Mouse (Mus musculus) embryonic facial prominence, embryonic 14.5 days (tissue): ENCODE measurements around the gene Mok. TPM values are rescaled to one million over a fixed set of nuclear protein-coding genes. Genes with fewer than 3 reads are reported as not detected.

ENCODE experiments used
- ATAC-seq: fragments of 200-750 bp; cut with Nextera tagmentation; 2 replicates; pipeline ENCODE4 v1.8.0; 2017; ENCODE audit warnings: low read depth, moderate number of reproducible peaks, moderate TSS enrichment
- DNase-seq: peaks from one replicate; pipeline ENCODE4 v3.0.0-alpha.2; 2015; ENCODE audit warnings: low spot score
- H3K27ac ChIP-seq: fragments of 300-500 bp; sonication (generic); replicated peaks from 2 replicates; pipeline ENCODE4 v1.5.1; 2014; ENCODE audit warnings: low read depth, mild to moderate bottlenecking, low read length, moderate library complexity
- H3K27me3 ChIP-seq: fragments of 300-500 bp; sonication (generic); replicated peaks from 2 replicates; pipeline ENCODE4 v1.6.1; 2014; ENCODE audit warnings: low read length; ENCODE audit not compliant: control insufficient read depth, insufficient read depth
- H3K36me3 ChIP-seq: fragments of 300-500 bp; sonication (generic); 2 replicates; pipeline ENCODE4 v1.6.1; 2014; ENCODE audit warnings: low read length, mixed read lengths; ENCODE audit not compliant: control insufficient read depth, insufficient read depth
- H3K4me1 ChIP-seq: fragments of 300-500 bp; sonication (generic); 2 replicates; pipeline ENCODE4 v1.6.1; 2014; ENCODE audit warnings: antibody characterized with exemption, low read length; ENCODE audit not compliant: control insufficient read depth, insufficient read depth
- H3K4me2 ChIP-seq: fragments of 300-500 bp; sonication (generic); 2 replicates; pipeline ENCODE4 v1.6.1; 2014; ENCODE audit warnings: low read depth, mild to moderate bottlenecking, low read length, moderate library complexity, mixed read lengths
- H3K4me3 ChIP-seq: fragments of 300-500 bp; sonication (generic); 2 replicates; pipeline ENCODE4 v1.5.1; 2014; ENCODE audit warnings: low read depth, mild to moderate bottlenecking, low read length
- H3K9ac ChIP-seq: fragments of 300-500 bp; sonication (generic); 2 replicates; pipeline ENCODE4 v1.6.1; 2014; ENCODE audit warnings: low read depth, mild to moderate bottlenecking, low read length, moderate library complexity, mixed read lengths
- H3K9me3 ChIP-seq: fragments of 300-500 bp; sonication (generic); 2 replicates; pipeline ENCODE4 v1.6.1; 2016; ENCODE audit warnings: low read length; ENCODE audit not compliant: control insufficient read depth
- WGBS: fragments of 180-500 bp; shearing (Covaris S2); extraction: QIAGEN DNeasy Blood & Tissue Kit; methylation state at CpG from one replicate; pipeline ENCODE4 v1.1.7; 2014; 5-methylcytosine and 5-hydroxymethylcytosine counted together
- polyA plus RNA-seq: library from polyadenylated mRNA; unstranded; fragments of >200 nt; fragmentation: Nextera tagmentation; extraction: Ambion mirVana; gene quantifications from 2 replicates; pipeline ENCODE4 v1.2.1, GENCODE M21; 2014

Mok gene
- polyA plus RNA-seq, 1 experiment from 2014 or later = 6.1 TPM

GRCm38 (mm10) chr12:110844227-110845130 is 3.7 kb upstream of the Mok start:
- H3K4me3 ChIP-seq = peak overlapping the region; percentile 49
- H3K27ac ChIP-seq = peak overlapping the region; percentile 53
- H3K4me2 ChIP-seq = peak overlapping the region; percentile 74
- 0 out of 2 replicates have a peak, but pooled peaks cover 5% of the 10 kb centered on the region for H3K27me3 ChIP-seq
- ATAC-seq (peak; percentile 13; the same call in 1 of the 2 replicates), DNase-seq (no peak)
- H3K4me1 ChIP-seq = peaks cover 6% of the 10 kb centered on the region; the same call in 1 of the 2 replicates
- H3K36me3 ChIP-seq = no peaks in the 10 kb centered on the region
- peak overlapping the region; percentile 64 for H3K9ac ChIP-seq
- 1% methylated on average over 42 of the region's 42 CpGs for WGBS
- H3K9me3 ChIP-seq = no peaks in the 10 kb centered on the region

DNA sequence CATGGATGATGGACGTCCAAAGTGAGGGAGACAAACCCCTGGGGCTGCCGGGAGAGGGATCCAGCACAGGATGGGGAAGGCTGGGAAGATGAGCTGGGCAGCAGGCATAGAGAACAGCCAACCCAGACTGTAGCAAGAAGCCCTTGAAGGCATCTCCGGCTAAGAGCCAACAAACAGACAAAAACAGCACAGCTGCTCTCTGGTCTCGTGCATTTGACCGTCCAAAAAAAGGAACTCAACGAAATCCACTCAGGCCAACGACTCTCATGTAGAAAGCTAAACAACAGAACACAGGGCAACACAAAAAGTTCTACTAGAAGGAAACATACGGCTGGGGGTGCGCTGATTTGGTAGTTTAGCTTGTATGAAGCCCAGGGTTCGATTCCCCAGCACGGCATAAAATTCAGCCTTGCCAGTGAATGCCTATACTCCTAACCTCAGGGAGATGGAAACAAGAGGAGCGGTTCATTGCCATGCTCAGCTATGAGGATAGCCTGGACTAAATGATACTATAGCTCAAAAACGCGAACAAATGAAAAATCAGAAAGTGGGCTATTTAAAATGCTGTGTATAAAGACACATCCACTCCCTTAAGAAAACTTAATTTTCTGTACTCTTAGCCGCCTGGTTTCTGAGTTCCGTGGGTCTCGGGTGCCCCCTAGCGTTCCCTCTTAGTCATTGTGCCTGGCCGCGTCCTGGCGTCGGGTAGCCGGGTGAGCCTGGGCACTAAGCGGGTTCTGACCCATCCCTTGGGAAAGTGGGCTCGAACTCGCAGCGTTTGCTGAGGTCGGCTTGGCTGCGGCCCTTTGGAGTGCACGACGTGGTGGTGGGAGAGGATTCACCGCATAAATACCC is 2.7 kb upstream of the Mok start:
- Histone ChIP-seq H3K9ac (peak overlapping the region; percentile 64), H3K9me3 (no peaks in the 10 kb centered on the region), H3K27ac (no peak overlapping the region), H3K4me1 (peaks cover 6% of the 10 kb centered on the region; the same call in 1 of the 2 replicates), H3K36me3 (no peaks in the 10 kb centered on the region), H3K4me2 (peak overlapping the region; percentile 74), H3K4me3 (peak overlapping the region; percentile 49), H3K27me3 (0 out of 2 replicates have a peak, but pooled peaks cover 5% of the 10 kb centered on the region)
- DNase-seq (peak; percentile 77), ATAC-seq (no peak)
- WGBS = 20% methylated on average over 32 of the region's 32 CpGs

DNA sequence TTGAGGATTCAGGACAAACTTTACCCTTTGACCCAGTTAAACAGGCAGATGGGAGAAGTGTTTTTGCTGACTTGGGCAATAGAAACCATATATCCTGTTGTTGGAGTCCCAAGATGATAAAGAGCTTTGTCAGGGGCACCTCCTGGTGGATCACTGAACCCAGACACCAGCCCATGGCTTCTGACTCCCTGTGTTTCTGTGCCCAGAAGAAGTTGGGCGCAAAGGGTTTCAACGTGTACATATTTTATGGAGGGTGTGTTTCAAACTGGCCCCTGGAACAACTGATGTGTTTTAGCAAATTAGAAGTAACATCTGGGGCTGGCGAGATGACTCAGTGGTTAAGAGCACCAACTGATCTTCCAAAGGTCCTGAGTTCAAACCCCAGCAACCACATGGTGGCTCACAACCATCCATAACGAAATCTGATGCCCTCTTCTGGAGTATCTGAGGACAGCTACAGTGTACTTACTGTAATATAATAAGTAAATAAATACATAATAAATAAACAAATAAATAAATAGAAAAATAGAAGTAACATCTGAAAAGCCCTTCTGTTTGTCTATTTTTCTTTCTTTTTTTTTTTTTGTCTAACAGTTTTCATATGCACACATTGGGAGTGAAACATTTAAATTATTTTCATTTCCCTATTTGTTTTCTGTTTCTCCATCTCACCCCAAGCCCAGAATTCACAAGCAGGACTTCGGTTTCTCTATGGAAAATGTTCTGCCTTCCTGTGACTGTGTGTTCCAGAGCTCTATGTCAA is 1.2 kb upstream of the Mok start:
- peaks cover 11% of the 10 kb centered on the region for H3K4me1 ChIP-seq
- 0 out of 2 replicates have a peak, but pooled peaks cover 5% of the 10 kb centered on the region for H3K27me3 ChIP-seq
- H3K4me2 ChIP-seq = no peak overlapping the region
- no peak overlapping the region for H3K9ac ChIP-seq
- H3K36me3 ChIP-seq = no peaks in the 10 kb centered on the region
- ATAC-seq = no peak
- H3K9me3 ChIP-seq = no peaks in the 10 kb centered on the region
- 62% methylated on average over 5 of the region's 5 CpGs for WGBS
- H3K4me3 ChIP-seq = no peak overlapping the region
- no peak overlapping the region for H3K27ac ChIP-seq
- DNase-seq = no peak

DNA sequence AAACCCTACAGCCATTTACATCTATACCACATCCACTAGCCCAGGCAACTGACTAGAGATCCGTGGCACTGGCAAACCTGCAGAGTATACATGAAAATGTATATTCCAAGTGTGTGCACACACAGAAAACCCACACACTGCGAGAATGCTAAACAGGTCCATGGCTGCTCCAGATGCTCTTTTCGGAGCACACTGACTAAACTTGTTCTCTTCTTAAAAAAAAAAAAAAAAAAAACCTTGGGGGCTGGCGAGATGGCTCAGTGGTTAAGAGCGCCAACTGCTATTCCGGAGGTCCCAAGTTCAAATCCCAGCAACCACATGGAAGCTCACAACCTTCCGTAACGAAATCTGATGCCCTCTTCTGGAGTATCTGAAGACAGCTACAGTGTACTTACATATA is 2.9 kb downstream of the Mok start:
- H3K4me2 ChIP-seq = no peak overlapping the region
- ATAC-seq (no peak), DNase-seq (no peak)
- H3K27me3 ChIP-seq = no peaks in the 10 kb centered on the region
- H3K9ac ChIP-seq = no peak overlapping the region
- H3K4me1 ChIP-seq = peaks cover 10% of the 10 kb centered on the region
- no peaks in the 10 kb centered on the region for H3K9me3 ChIP-seq
- WGBS = 89% methylated on average over 8 of the region's 8 CpGs
- H3K36me3 ChIP-seq = no peaks in the 10 kb centered on the region
- H3K4me3 ChIP-seq = no peak overlapping the region
- no peak overlapping the region for H3K27ac ChIP-seq

DNA sequence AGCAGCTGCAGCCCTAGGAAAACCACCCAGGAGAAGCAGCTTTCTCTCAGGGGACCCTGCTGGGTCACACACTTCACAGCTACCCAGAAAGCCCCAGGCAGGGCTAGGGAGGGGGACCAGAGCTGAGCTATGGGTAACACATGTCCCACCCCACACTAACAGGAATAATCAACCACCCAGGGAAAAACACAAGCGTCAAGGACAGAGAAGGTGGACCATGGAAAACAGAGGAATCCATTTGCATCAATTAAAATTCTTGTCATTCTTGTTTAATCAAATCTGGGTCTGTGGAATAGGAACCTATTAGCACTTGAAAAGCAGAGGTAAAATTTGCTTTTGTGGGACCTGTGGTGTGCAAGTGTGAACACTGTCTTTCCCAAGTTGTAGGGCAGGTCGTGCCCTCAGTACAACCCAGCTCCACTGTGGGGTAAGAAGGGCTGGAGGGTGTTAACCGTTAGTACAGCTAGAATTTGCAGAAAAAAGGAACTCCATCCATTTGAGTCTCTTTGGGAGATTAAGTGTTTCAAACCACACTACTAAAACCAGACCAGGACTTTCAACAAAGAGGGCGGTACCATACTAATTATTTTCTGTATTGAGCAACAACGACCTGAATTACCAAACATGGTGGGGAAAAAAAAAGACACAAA is 3.4 kb downstream of the Mok start:
- H3K27ac ChIP-seq = 0 out of 2 replicates have a peak overlapping the region, but pooled peaks have one; percentile 15
- H3K9ac ChIP-seq = 0 out of 2 replicates have a peak overlapping the region, but pooled peaks have one; percentile 14
- H3K4me3 ChIP-seq = no peak overlapping the region
- H3K4me1 ChIP-seq = peaks cover 10% of the 10 kb centered on the region
- H3K4me2 ChIP-seq = no peak overlapping the region; the same call in 1 of the 2 replicates
- no peak for ATAC-seq
- no peak for DNase-seq
- H3K27me3 ChIP-seq = no peaks in the 10 kb centered on the region
- H3K36me3 ChIP-seq = no peaks in the 10 kb centered on the region
- WGBS = 39% methylated on average over 5 of the region's 5 CpGs
- no peaks in the 10 kb centered on the region for H3K9me3 ChIP-seq

- H3K27ac ChIP-seq = 0 out of 2 replicates have a peak overlapping the region, but pooled peaks have one; percentile 15
- no peak for ATAC-seq
- 0 out of 2 replicates have a peak overlapping the region, but pooled peaks have one; percentile 14 for H3K9ac ChIP-seq
- H3K4me1 ChIP-seq = peaks cover 10% of the 10 kb centered on the region
- no peaks in the 10 kb centered on the region for H3K36me3 ChIP-seq
- H3K27me3 ChIP-seq = no peaks in the 10 kb centered on the region
- no peak overlapping the region for H3K4me3 ChIP-seq
- H3K9me3 ChIP-seq = no peaks in the 10 kb centered on the region
- no peak for DNase-seq
- no peak overlapping the region for H3K4me2 ChIP-seq
- 28% methylated on average over 6 of the region's 6 CpGs for WGBS
Observed at GRCm38 (mm10) chr12:110836729-110837128, 4.0 kb downstream of the Mok start.

GRCm38 (mm10) chr12:110835182-110835581 is 5.6 kb downstream of the Mok start:
- DNase-seq (no peak), ATAC-seq (no peak)
- Histone ChIP-seq H3K9ac (no peak overlapping the region), H3K27me3 (no peaks in the 10 kb centered on the region), H3K27ac (no peak overlapping the region), H3K4me3 (no peak overlapping the region), H3K36me3 (no peaks in the 10 kb centered on the region), H3K4me2 (no peak overlapping the region), H3K9me3 (no peaks in the 10 kb centered on the region), H3K4me1 (peaks cover 10% of the 10 kb centered on the region)
- WGBS = 93% methylated on average over 3 of the region's 3 CpGs
